Mouse (Mus musculus): ENCODE data around the gene Cldn34c1.
"Not testable (repeated sequence)": the region's sequence is repeated elsewhere in the genome, so short reads cannot be mapped to it uniquely, and the experiment has no call there.

The Cldn34c1 gene

GRCm38 (mm10) chrX:123103291-123104260, at the start of gene Cldn34c1:
Gene Cldn34c1 (plus strand): TSS chrX:123103495.
- DNase-seq (ENCODE audit: low spot score in 2 of 2): peak; percentile 80 to 86

GRCm38 (mm10) chrX:123087441-123087840, 15.9 kb upstream of the Cldn34c1 start:
- no peak for DNase-seq (ENCODE audit: low spot score in 2 of 2)

- DNase-seq (ENCODE audit: low spot score in 2 of 2): not testable (repeated sequence)
These were observed 489 bp upstream of the Cldn34c1 start for GRCm38 (mm10) chrX:123102806-123103205.

GRCm38 (mm10) chrX:123104692-123105091, 1.4 kb downstream of the Cldn34c1 start:
- DNase-seq (ENCODE audit: low spot score in 2 of 2): not testable (repeated sequence)

GRCm38 (mm10) chrX:123222381-123222780, 119.1 kb downstream of the Cldn34c1 start, which contains the start of gene Srsx:
Gene Srsx (minus strand): TSS chrX:123222481.
- DNase-seq (ENCODE audit: low spot score in 2 of 2): not testable (repeated sequence)

Measured in heart, adult 9 months (tissue).